Mouse (Mus musculus): ENCODE data around the gene Rhpn2. TPM values are rescaled to one million over a fixed set of nuclear protein-coding genes. Genes with fewer than 3 reads are reported as not detected.
"Not testable (repeated sequence)": the region's sequence is repeated elsewhere in the genome, so short reads cannot be mapped to it uniquely, and the experiment has no call there.

Rhpn2 gene
- polyA plus RNA-seq, 1 experiment from 2014 or later, result 3.8 TPM

- WGBS, result 1% methylated on average over 39 of the region's 39 CpGs
- ATAC-seq (ENCODE audit: low read depth) (peak; percentile 84), DNase-seq (ENCODE audit: low spot score) (peak; percentile 89)
- Histone ChIP-seq H3K9me3 (ENCODE audit: control insufficient read depth, low read length) (no peaks in the 10 kb centered on the region), H3K4me2 (ENCODE audit: low read depth, low read length) (peak within 1 kb of the TSS; percentile 79), H3K9ac (ENCODE audit: low read depth, low read length) (peak within 1 kb of the TSS; percentile 86), H3K4me3 (ENCODE audit: low read depth, low read length) (peak within 1 kb of the TSS; percentile 81), H3K36me3 (ENCODE audit: control insufficient read depth, insufficient read depth, low read length) (no peaks in the 10 kb centered on the region), H3K27me3 (replicated peaks; ENCODE audit: control insufficient read depth, insufficient read depth, low read length) (no peaks in the 10 kb centered on the region), H3K4me1 (ENCODE audit: control insufficient read depth, insufficient read depth, low read length) (peaks cover 10% of the 10 kb centered on the region), H3K27ac (replicated peaks; ENCODE audit: low read depth, low read length) (peak within 1 kb of the TSS; percentile 44)
Observed at GRCm38 (mm10) chr7:35317729-35318609, 16.0 kb upstream of the Rhpn2 start, which contains the start of gene Gpatch1. Gene Gpatch1 (minus strand): TSS chr7:35318440.

GRCm38 (mm10) chr7:35319221-35319620 lies 14.7 kb upstream of the Rhpn2 start:
- H3K9ac ChIP-seq (ENCODE audit: low read depth, low read length); H3K4me3 ChIP-seq (ENCODE audit: low read depth, low read length); H3K27ac ChIP-seq (replicated peaks; ENCODE audit: low read depth, low read length); H3K36me3 ChIP-seq (ENCODE audit: control insufficient read depth, insufficient read depth, low read length); ATAC-seq (ENCODE audit: low read depth); H3K9me3 ChIP-seq (ENCODE audit: control insufficient read depth, low read length); DNase-seq (ENCODE audit: low spot score); H3K27me3 ChIP-seq (replicated peaks; ENCODE audit: control insufficient read depth, insufficient read depth, low read length); H3K4me2 ChIP-seq (ENCODE audit: low read depth, low read length): not testable (repeated sequence)
- 56% methylated on average over 3 of the region's 3 CpGs for WGBS
- H3K4me1 ChIP-seq (ENCODE audit: control insufficient read depth, insufficient read depth, low read length), result peaks cover 12% of the 10 kb centered on the region

- Histone ChIP-seq H3K27ac (replicated peaks; ENCODE audit: low read depth, low read length) (no peak overlapping the region), H3K9ac (ENCODE audit: low read depth, low read length) (no peak overlapping the region), H3K27me3 (replicated peaks; ENCODE audit: control insufficient read depth, insufficient read depth, low read length) (no peaks in the 10 kb centered on the region), H3K4me2 (ENCODE audit: low read depth, low read length) (no peak overlapping the region), H3K4me3 (ENCODE audit: low read depth, low read length) (no peak overlapping the region), H3K4me1 (ENCODE audit: control insufficient read depth, insufficient read depth, low read length) (peaks cover 12% of the 10 kb centered on the region), H3K9me3 (ENCODE audit: control insufficient read depth, low read length) (no peaks in the 10 kb centered on the region), H3K36me3 (ENCODE audit: control insufficient read depth, insufficient read depth, low read length) (no peaks in the 10 kb centered on the region)
- WGBS, result 81% methylated on average over 4 of the region's 4 CpGs
- no peak for DNase-seq (ENCODE audit: low spot score)
- ATAC-seq (ENCODE audit: low read depth), result no peak
Observed at GRCm38 (mm10) chr7:35319755-35320154, 14.2 kb upstream of the Rhpn2 start.

GRCm38 (mm10) chr7:35322161-35322560 lies 11.8 kb upstream of the Rhpn2 start:
- no peaks in the 10 kb centered on the region for H3K9me3 ChIP-seq (ENCODE audit: control insufficient read depth, low read length)
- H3K27ac ChIP-seq (replicated peaks; ENCODE audit: low read depth, low read length), result no peak overlapping the region
- no peak overlapping the region for H3K9ac ChIP-seq (ENCODE audit: low read depth, low read length)
- H3K4me3 ChIP-seq (ENCODE audit: low read depth, low read length), result no peak overlapping the region
- DNase-seq (ENCODE audit: low spot score), result no peak
- no peak for ATAC-seq (ENCODE audit: low read depth)
- no peak overlapping the region for H3K4me2 ChIP-seq (ENCODE audit: low read depth, low read length)
- H3K36me3 ChIP-seq (ENCODE audit: control insufficient read depth, insufficient read depth, low read length), result no peaks in the 10 kb centered on the region
- H3K27me3 ChIP-seq (replicated peaks; ENCODE audit: control insufficient read depth, insufficient read depth, low read length), result no peaks in the 10 kb centered on the region
- H3K4me1 ChIP-seq (ENCODE audit: control insufficient read depth, insufficient read depth, low read length), result peaks cover 11% of the 10 kb centered on the region
- WGBS, result 51% methylated on average over 3 of the region's 3 CpGs

- Histone ChIP-seq H3K4me2 (ENCODE audit: low read depth, low read length) (peak overlapping the region; percentile 34), H3K4me1 (ENCODE audit: control insufficient read depth, insufficient read depth, low read length) (peaks cover 5% of the 10 kb centered on the region), H3K27ac (replicated peaks; ENCODE audit: low read depth, low read length) (no peak overlapping the region), H3K4me3 (ENCODE audit: low read depth, low read length) (peak overlapping the region; percentile 6; the same call in 1 of the 2 replicates), H3K36me3 (ENCODE audit: control insufficient read depth, insufficient read depth, low read length) (no peaks in the 10 kb centered on the region), H3K9ac (ENCODE audit: low read depth, low read length) (0 out of 2 replicates have a peak overlapping the region, but pooled peaks have one; percentile 35), H3K27me3 (replicated peaks; ENCODE audit: control insufficient read depth, insufficient read depth, low read length) (no peaks in the 10 kb centered on the region), H3K9me3 (ENCODE audit: control insufficient read depth, low read length) (no peaks in the 10 kb centered on the region)
- 9% methylated on average over 12 of the region's 13 CpGs for WGBS
- no peak for DNase-seq (ENCODE audit: low spot score)
- no peak for ATAC-seq (ENCODE audit: low read depth)
Observed at GRCm38 (mm10) chr7:35322732-35323420, 11.1 kb upstream of the Rhpn2 start.

GRCm38 (mm10) chr7:35331590-35331989 lies 2.4 kb upstream of the Rhpn2 start:
- H3K9ac ChIP-seq (ENCODE audit: low read depth, low read length), result no peak overlapping the region
- DNase-seq (ENCODE audit: low spot score) (no peak), ATAC-seq (ENCODE audit: low read depth) (no peak)
- no peak overlapping the region for H3K4me2 ChIP-seq (ENCODE audit: low read depth, low read length)
- no peaks in the 10 kb centered on the region for H3K36me3 ChIP-seq (ENCODE audit: control insufficient read depth, insufficient read depth, low read length)
- WGBS, result 57% methylated on average over 3 of the region's 3 CpGs
- H3K4me1 ChIP-seq (ENCODE audit: control insufficient read depth, insufficient read depth, low read length), result peaks cover 8% of the 10 kb centered on the region
- H3K27me3 ChIP-seq (replicated peaks; ENCODE audit: control insufficient read depth, insufficient read depth, low read length), result peaks cover 23% of the 10 kb centered on the region
- no peaks in the 10 kb centered on the region for H3K9me3 ChIP-seq (ENCODE audit: control insufficient read depth, low read length)
- H3K27ac ChIP-seq (replicated peaks; ENCODE audit: low read depth, low read length), result no peak overlapping the region
- no peak overlapping the region for H3K4me3 ChIP-seq (ENCODE audit: low read depth, low read length)

- Histone ChIP-seq H3K4me2 (ENCODE audit: low read depth, low read length) (peak overlapping the region; percentile 89), H3K9ac (ENCODE audit: low read depth, low read length) (peak overlapping the region; percentile 44), H3K9me3 (ENCODE audit: control insufficient read depth, low read length) (no peaks in the 10 kb centered on the region), H3K4me3 (ENCODE audit: low read depth, low read length) (peak overlapping the region; percentile 58), H3K36me3 (ENCODE audit: control insufficient read depth, insufficient read depth, low read length) (no peaks in the 10 kb centered on the region), H3K27me3 (replicated peaks; ENCODE audit: control insufficient read depth, insufficient read depth, low read length) (peaks cover 29% of the 10 kb centered on the region), H3K4me1 (ENCODE audit: control insufficient read depth, insufficient read depth, low read length) (peaks cover 8% of the 10 kb centered on the region), H3K27ac (replicated peaks; ENCODE audit: low read depth, low read length) (peak overlapping the region; percentile 34; the same call in 1 of the 2 replicates)
- WGBS, result under 1% methylated on average over 19 of the region's 19 CpGs
- ATAC-seq (ENCODE audit: low read depth), result peak; percentile 16; the same call in 1 of the 2 replicates
- peak; percentile 59 for DNase-seq (ENCODE audit: low spot score)
Observed at GRCm38 (mm10) chr7:35333231-35333651, 729 bp upstream of the Rhpn2 start.

GRCm38 (mm10) chr7:35334527-35335452 lies 820 bp downstream of the Rhpn2 start:
- Histone ChIP-seq H3K36me3 (ENCODE audit: control insufficient read depth, insufficient read depth, low read length) (no peaks in the 10 kb centered on the region), H3K27me3 (replicated peaks; ENCODE audit: control insufficient read depth, insufficient read depth, low read length) (peaks cover 29% of the 10 kb centered on the region), H3K9me3 (ENCODE audit: control insufficient read depth, low read length) (no peaks in the 10 kb centered on the region), H3K9ac (ENCODE audit: low read depth, low read length) (peak overlapping the region; percentile 64), H3K4me1 (ENCODE audit: control insufficient read depth, insufficient read depth, low read length) (peaks cover 8% of the 10 kb centered on the region), H3K27ac (replicated peaks; ENCODE audit: low read depth, low read length) (peak overlapping the region; percentile 33; the same call in 1 of the 2 replicates), H3K4me3 (ENCODE audit: low read depth, low read length) (peak overlapping the region; percentile 58), H3K4me2 (ENCODE audit: low read depth, low read length) (peak overlapping the region; percentile 89)
- peak; percentile 5; the same call in 1 of the 2 replicates for ATAC-seq (ENCODE audit: low read depth)
- DNase-seq (ENCODE audit: low spot score), result peak; percentile 60
- under 1% methylated on average over 39 of the region's 51 CpGs for WGBS

Measured in embryonic facial prominence, embryonic 14.5 days (tissue).